Mouse (Mus musculus): ENCODE measurements around the gene Gm28038. TPM values are rescaled to one million over a fixed set of nuclear protein-coding genes. Genes with fewer than 3 reads are reported as not detected.

Gene Gm28038
- total and polyA plus RNA-seq, 3 experiments, result not detected

DNA sequence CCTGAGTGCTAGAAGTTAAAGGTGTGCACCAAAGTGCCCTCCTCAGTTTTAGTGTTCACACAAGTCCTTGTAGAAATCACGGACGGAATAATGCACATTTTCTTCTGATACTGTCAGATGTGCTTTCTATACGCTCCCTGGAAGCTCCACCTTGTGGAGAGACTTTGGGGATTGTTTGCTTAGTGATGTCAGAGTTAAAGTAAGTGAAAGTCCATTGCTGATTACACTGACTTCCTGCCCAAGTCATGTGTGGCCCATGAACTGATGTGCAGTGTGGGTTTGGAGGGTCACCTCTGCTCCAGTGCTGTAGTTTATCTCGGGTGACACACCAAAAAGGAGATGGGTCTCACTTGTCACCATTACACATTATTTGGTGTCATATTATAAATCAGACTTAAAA lies 38.4 kb downstream of the Gm28038 start:
- Histone ChIP-seq H3K4me1 (ENCODE audit: control insufficient read depth in 1 of 2, insufficient read depth in 2 of 2, low read length in 2 of 2) (no peaks in the 10 kb centered on the region), H3K79me2 (ENCODE audit: control insufficient read depth, insufficient read depth, low read length, poor library complexity) (no peaks in the 10 kb centered on the region), H3K27me3 (ENCODE audit: control insufficient read depth in 1 of 2, insufficient read depth in 2 of 2, low read length in 2 of 2) (no peaks in the 10 kb centered on the region), H3K9me3 (replicated peaks; ENCODE audit: insufficient read depth, low read length) (no peaks in the 10 kb centered on the region), H3K9ac (ENCODE audit: control insufficient read depth, low read depth, low read length, poor library complexity, severe bottlenecking) (no peak overlapping the region), H3K36me3 (ENCODE audit: control insufficient read depth in 1 of 2, insufficient read depth in 2 of 2, low read length in 2 of 2) (peaks cover 0 to 31% of the 10 kb centered on the region in 2 experiments; a peak in 2 of 4 replicates), H3K4me3 (ENCODE audit: control insufficient read depth in 1 of 2, insufficient read depth in 1 of 2, low read depth in 2 of 2, low read length in 2 of 2) (no peak overlapping the region), H3K27ac (ENCODE audit: control insufficient read depth, low read depth, low read length) (no peak overlapping the region)
- no peak for DNase-seq (ENCODE audit: low read depth, low spot score)
- no peak for TF ChIP-seq SMC3 (IDR thresholded peaks at IDR 0.05; ENCODE audit: low read depth, low read length)
- no peak for TF ChIP-seq POLR2AphosphoS2 (IDR thresholded peaks at IDR 0.05; ENCODE audit: low read length)
- no peak for TF ChIP-seq ETS1 (IDR thresholded peaks at IDR 0.05; ENCODE audit: low read depth, low read length)
- TF ChIP-seq TBP (IDR thresholded peaks at IDR 0.05; ENCODE audit: low read depth, low read length), result no peak
- no peak for TF ChIP-seq EP300 (IDR thresholded peaks at IDR 0.05; ENCODE audit: low read depth in 1 of 2, low read length in 2 of 2)
- no peak for TF ChIP-seq BHLHE40 (IDR thresholded peaks at IDR 0.05; ENCODE audit: borderline replicate concordance, low read depth, low read length)
- no peak for TF ChIP-seq NRF1 (IDR thresholded peaks at IDR 0.05; ENCODE audit: insufficient read depth, low read depth, low read length, poor library complexity, severe bottlenecking)
- TF ChIP-seq JUND (IDR thresholded peaks at IDR 0.05; ENCODE audit: low read depth, low read length), result no peak
- no peak for TF ChIP-seq SIN3A (IDR thresholded peaks at IDR 0.05; ENCODE audit: low read length)
- no peak for TF ChIP-seq USF1 (IDR thresholded peaks at IDR 0.05; ENCODE audit: low read depth, low read length)
- TF ChIP-seq TCF12 (IDR thresholded peaks at IDR 0.05; ENCODE audit: low read depth, low read length), result no peak
- TF ChIP-seq E2F4 (IDR thresholded peaks at IDR 0.05; ENCODE audit: borderline replicate concordance, low read depth, low read length), result no peak
- TF ChIP-seq GATA1 (IDR thresholded peaks at IDR 0.05; ENCODE audit: low read depth, low read length), result no peak

DNA sequence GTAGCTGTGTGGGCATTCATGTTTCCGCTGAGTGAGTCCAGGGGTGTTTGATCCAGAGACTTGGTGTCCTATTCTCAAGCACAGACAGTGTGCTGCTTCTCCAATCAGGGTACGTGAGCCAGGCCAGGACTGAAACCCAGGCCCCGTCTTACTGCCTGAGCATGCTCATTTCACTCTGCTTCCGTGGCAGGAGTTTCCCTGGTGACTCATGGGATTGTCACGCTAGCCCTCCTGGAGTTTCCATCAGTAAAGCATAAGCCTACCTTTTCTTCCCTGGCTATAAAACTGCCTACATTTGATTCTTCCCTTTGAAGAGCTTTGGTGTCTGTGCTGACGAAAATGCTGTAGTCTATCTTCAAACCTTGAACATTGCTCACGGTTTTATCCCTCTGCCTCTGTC lies 42.3 kb downstream of the Gm28038 start:
- no peaks in the 10 kb centered on the region for H3K27me3 ChIP-seq (ENCODE audit: control insufficient read depth in 1 of 2, insufficient read depth in 2 of 2, low read length in 2 of 2)
- peaks cover 0 to 28% of the 10 kb centered on the region in 2 experiments; a peak in 2 of 4 replicates for H3K36me3 ChIP-seq (ENCODE audit: control insufficient read depth in 1 of 2, insufficient read depth in 2 of 2, low read length in 2 of 2)
- H3K4me1 ChIP-seq (ENCODE audit: control insufficient read depth in 1 of 2, insufficient read depth in 2 of 2, low read length in 2 of 2), result no peaks in the 10 kb centered on the region
- H3K9ac ChIP-seq (ENCODE audit: control insufficient read depth, low read depth, low read length, poor library complexity, severe bottlenecking), result no peak overlapping the region
- no peaks in the 10 kb centered on the region for H3K9me3 ChIP-seq (replicated peaks; ENCODE audit: insufficient read depth, low read length)
- no peak overlapping the region for H3K27ac ChIP-seq (ENCODE audit: control insufficient read depth, low read depth, low read length)
- H3K4me3 ChIP-seq (ENCODE audit: control insufficient read depth in 1 of 2, insufficient read depth in 1 of 2, low read depth in 2 of 2, low read length in 2 of 2), result no peak overlapping the region
- no peaks in the 10 kb centered on the region for H3K79me2 ChIP-seq (ENCODE audit: control insufficient read depth, insufficient read depth, low read length, poor library complexity)
- no peak for DNase-seq (ENCODE audit: low read depth, low spot score)
- TF ChIP-seq EP300 (IDR thresholded peaks at IDR 0.05; ENCODE audit: low read depth in 1 of 2, low read length in 2 of 2), result no peak
- TF ChIP-seq USF2 (IDR thresholded peaks at IDR 0.05; ENCODE audit: borderline replicate concordance in 1 of 2, insufficient read depth in 1 of 2, low read depth in 1 of 2, low read length in 2 of 2), result no peak
- no peak for TF ChIP-seq ZKSCAN1 (IDR thresholded peaks at IDR 0.05; ENCODE audit: low read depth, low read length)
- no peak for TF ChIP-seq HCFC1 (IDR thresholded peaks at IDR 0.05; ENCODE audit: low read depth, low read length)
- TF ChIP-seq GATA1 (IDR thresholded peaks at IDR 0.05; ENCODE audit: low read depth, low read length), result no peak
- no peak for TF ChIP-seq SIN3A (IDR thresholded peaks at IDR 0.05; ENCODE audit: low read length)
- no peak for TF ChIP-seq NRF1 (IDR thresholded peaks at IDR 0.05; ENCODE audit: insufficient read depth, low read depth, low read length, poor library complexity, severe bottlenecking)
- no peak for TF ChIP-seq CHD2 (IDR thresholded peaks at IDR 0.05; ENCODE audit: low read length)
- no peak for TF ChIP-seq USF1 (IDR thresholded peaks at IDR 0.05; ENCODE audit: low read depth, low read length)
- TF ChIP-seq TCF12 (IDR thresholded peaks at IDR 0.05; ENCODE audit: low read depth, low read length), result no peak
- TF ChIP-seq MYB (IDR thresholded peaks at IDR 0.05; ENCODE audit: low read depth, low read length), result no peak
- no peak for TF ChIP-seq POLR2AphosphoS5 (IDR thresholded peaks at IDR 0.05; ENCODE audit: borderline replicate concordance, low read depth, low read length)
- no peak for TF ChIP-seq TBP (IDR thresholded peaks at IDR 0.05; ENCODE audit: low read depth, low read length)
- TF ChIP-seq CHD1 (IDR thresholded peaks at IDR 0.05; ENCODE audit: low read depth, low read length), result no peak

Data from MEL (cell line).